Mouse (Mus musculus): ENCODE data around the gene Fhl2. TPM values are rescaled to one million over a fixed set of nuclear protein-coding genes. Genes with fewer than 3 reads are reported as not detected.

The Fhl2 gene
- polyA plus RNA-seq, 1 experiment from 2014 or later = 181 TPM

DNA sequence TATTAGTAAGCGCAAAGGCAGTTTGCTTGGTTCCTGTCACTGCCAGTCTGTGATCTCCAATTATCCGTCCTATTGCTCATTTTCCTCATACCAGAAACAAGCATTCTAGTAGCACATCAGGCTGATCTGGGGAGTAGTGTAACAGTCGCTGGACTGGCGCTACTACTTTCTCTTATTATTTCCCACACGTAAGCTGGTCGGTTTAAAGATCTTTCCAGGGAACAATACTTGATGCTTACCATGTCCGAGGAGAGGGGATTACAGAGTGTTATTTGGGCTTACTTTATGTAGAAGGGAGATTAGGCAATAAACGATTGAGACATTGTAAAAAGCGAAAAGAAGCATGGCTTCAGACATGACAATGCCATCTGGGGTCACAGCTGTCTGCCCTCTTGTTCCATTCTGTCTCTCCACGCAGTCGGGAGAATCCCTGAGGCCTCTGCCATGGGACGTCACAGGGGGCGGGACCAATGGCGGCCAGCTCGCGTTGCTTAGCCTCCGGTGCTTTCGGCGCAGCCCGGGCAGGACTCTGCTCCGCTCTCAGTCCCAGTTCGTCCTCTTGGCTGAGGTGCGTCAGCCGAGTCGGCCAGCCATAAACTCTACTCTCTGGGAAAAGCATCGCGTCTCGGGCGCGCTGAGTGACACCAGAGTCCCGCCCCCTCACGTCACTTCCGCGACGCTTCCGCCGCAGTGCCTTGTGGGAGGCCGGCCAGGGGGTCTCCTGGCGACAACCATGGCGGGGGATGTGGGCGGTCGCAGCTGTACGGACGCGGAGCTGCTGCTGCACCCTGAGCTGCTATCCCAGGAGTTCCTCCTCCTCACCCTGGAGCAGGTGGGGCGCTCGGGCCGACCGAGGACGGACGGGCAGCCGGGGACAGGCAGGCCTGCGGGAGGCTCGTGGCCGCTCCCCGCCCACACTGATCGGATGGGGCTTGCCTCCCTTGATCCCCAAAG is 98.5 kb downstream of the Fhl2 start, which contains the start of the genes Tgfbrap1 and AI597479:
Gene Tgfbrap1, minus strand, starts transcription at position 607 of the 954 bp plus-strand sequence.
Gene AI597479, plus strand, starts transcription at position 680 of the 954 bp plus-strand sequence.
- Histone ChIP-seq H3K4me1 (ENCODE audit: control insufficient read depth, insufficient read depth, low read length) (peaks cover 3% of the 10 kb centered on the region; the same call in 1 of the 2 replicates), H3K4me3 (ENCODE audit: low read depth, low read length) (peak within 1 kb of the TSS; percentile 97), H3K4me2 (peak within 1 kb of the TSS; percentile 65), H3K9me3 (replicated peaks; ENCODE audit: control insufficient read depth, low read length) (no peaks in the 10 kb centered on the region), H3K27ac (ENCODE audit: low read depth, low read length) (peak within 1 kb of the TSS; percentile 100), H3K9ac (ENCODE audit: low read depth, low read length) (peak within 1 kb of the TSS; percentile 91), H3K36me3 (ENCODE audit: control insufficient read depth, insufficient read depth, low read length) (no peaks in the 10 kb centered on the region), H3K27me3 (ENCODE audit: control insufficient read depth, insufficient read depth, low read length) (no peaks in the 10 kb centered on the region)
- ATAC-seq (replicated peaks; ENCODE audit: insufficient number of reproducible peaks, low FRiP score, low TSS enrichment) = peak; percentile 92
- 1% methylated on average over 57 of the region's 57 CpGs for WGBS (ENCODE audit: insufficient replicate concordance)

DNA sequence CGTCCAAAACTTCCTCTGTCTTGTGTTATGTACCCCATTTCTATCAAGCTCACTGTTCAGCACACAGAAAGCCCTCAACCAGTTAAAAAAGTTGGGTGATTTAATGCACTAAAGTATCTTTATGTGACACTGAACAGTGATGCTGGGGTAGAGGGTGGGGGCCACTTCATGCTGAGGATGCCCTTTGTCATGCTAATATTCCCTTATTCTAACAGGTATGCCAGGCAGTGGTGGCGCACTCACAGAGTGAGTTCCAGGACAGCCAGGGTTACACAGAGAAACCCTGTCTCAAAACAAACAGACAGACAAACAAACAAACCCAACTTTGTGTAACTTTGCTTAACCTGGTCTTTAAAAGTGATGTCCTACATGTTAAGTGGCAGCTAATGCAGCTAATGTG is 102.6 kb downstream of the Fhl2 start:
- Histone ChIP-seq H3K4me3 (ENCODE audit: low read depth, low read length) (no peak overlapping the region), H3K27ac (ENCODE audit: low read depth, low read length) (no peak overlapping the region), H3K27me3 (ENCODE audit: control insufficient read depth, insufficient read depth, low read length) (no peaks in the 10 kb centered on the region), H3K4me2 (no peak overlapping the region), H3K4me1 (ENCODE audit: control insufficient read depth, insufficient read depth, low read length) (peaks cover 6% of the 10 kb centered on the region), H3K9me3 (replicated peaks; ENCODE audit: control insufficient read depth, low read length) (no peaks in the 10 kb centered on the region), H3K9ac (ENCODE audit: low read depth, low read length) (no peak overlapping the region), H3K36me3 (ENCODE audit: control insufficient read depth, insufficient read depth, low read length) (no peaks in the 10 kb centered on the region)
- 86% methylated on average over 2 of the region's 2 CpGs for WGBS (ENCODE audit: insufficient replicate concordance)
- ATAC-seq (replicated peaks; ENCODE audit: insufficient number of reproducible peaks, low FRiP score, low TSS enrichment) = no peak

DNA sequence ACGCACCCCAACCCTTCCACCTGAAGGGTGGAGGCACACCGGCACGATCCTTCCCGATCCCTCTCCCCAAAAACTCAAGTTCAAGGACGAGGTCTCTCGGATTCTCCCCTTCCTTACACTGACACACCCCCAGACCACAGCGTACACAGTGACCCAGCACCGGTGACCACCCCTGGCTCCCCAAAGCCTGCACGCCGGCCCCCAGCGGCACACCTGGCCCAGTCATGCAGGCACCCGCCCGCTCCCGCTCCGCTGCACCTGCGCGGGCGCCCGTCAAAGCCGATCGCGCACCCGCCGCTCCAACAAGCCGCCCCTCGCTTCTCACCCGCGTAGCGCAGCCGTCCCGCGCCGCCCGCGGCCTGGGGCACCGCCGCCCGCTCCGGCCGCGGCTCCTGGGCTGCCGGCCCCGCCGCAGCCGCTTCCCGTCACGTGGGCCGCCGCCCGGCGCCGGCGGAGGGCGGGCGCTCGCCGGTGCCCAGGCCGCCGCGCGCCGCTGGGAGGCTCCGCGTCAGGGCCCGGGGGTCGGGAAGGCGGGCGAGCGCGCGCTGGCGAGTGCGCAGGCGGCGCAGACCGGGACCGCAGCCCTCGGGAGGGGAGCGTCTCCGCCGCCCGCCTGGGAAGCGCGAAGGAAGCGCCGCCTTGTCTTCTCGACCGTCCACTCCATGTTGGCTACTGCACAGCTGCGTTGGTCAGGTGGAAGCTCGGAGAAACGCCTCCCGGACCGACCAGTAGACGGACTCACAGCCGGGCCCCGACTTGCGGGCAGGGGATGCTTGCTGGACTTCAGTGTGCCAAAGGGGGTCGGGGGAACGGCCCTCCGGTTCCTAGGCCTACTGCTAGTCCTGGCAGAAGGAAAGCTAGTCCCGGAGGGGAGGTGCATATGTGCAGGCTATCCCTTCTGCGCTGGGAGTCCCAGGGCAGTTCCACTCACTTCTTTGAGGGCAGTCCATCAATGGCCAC is 104.4 kb downstream of the Fhl2 start:
- WGBS (ENCODE audit: insufficient replicate concordance) = under 1% methylated on average over 92 of the region's 102 CpGs
- H3K27ac ChIP-seq (ENCODE audit: low read depth, low read length) = peak overlapping the region; percentile 80
- peak; percentile 82 for ATAC-seq (replicated peaks; ENCODE audit: insufficient number of reproducible peaks, low FRiP score, low TSS enrichment)
- H3K4me1 ChIP-seq (ENCODE audit: control insufficient read depth, insufficient read depth, low read length) = peaks cover 6% of the 10 kb centered on the region
- peak overlapping the region; percentile 84 for H3K4me3 ChIP-seq (ENCODE audit: low read depth, low read length)
- H3K36me3 ChIP-seq (ENCODE audit: control insufficient read depth, insufficient read depth, low read length) = no peaks in the 10 kb centered on the region
- H3K9ac ChIP-seq (ENCODE audit: low read depth, low read length) = peak overlapping the region; percentile 93
- H3K9me3 ChIP-seq (replicated peaks; ENCODE audit: control insufficient read depth, low read length) = no peaks in the 10 kb centered on the region
- H3K4me2 ChIP-seq = peak overlapping the region; percentile 89
- H3K27me3 ChIP-seq (ENCODE audit: control insufficient read depth, insufficient read depth, low read length) = no peaks in the 10 kb centered on the region

- Histone ChIP-seq H3K9me3 (replicated peaks; ENCODE audit: control insufficient read depth, low read length) (no peaks in the 10 kb centered on the region), H3K4me1 (ENCODE audit: control insufficient read depth, insufficient read depth, low read length) (peaks cover 6% of the 10 kb centered on the region), H3K4me3 (ENCODE audit: low read depth, low read length) (peak overlapping the region; percentile 84), H3K9ac (ENCODE audit: low read depth, low read length) (peak overlapping the region; percentile 93), H3K27ac (ENCODE audit: low read depth, low read length) (no peak overlapping the region), H3K27me3 (ENCODE audit: control insufficient read depth, insufficient read depth, low read length) (no peaks in the 10 kb centered on the region), H3K36me3 (ENCODE audit: control insufficient read depth, insufficient read depth, low read length) (no peaks in the 10 kb centered on the region), H3K4me2 (peak overlapping the region; percentile 89)
- ATAC-seq (replicated peaks; ENCODE audit: insufficient number of reproducible peaks, low FRiP score, low TSS enrichment) = no peak; the same call in 1 of the 2 replicates
- 39% methylated on average over 13 of the region's 13 CpGs for WGBS (ENCODE audit: insufficient replicate concordance)
Observed at GRCm38 (mm10) chr1:43091306-43092055, 105.3 kb downstream of the Fhl2 start.

GRCm38 (mm10) chr1:43090418-43090817 is 106.4 kb downstream of the Fhl2 start:
- no peak overlapping the region for H3K4me2 ChIP-seq
- peaks cover 6% of the 10 kb centered on the region for H3K4me1 ChIP-seq (ENCODE audit: control insufficient read depth, insufficient read depth, low read length)
- no peak overlapping the region for H3K9ac ChIP-seq (ENCODE audit: low read depth, low read length)
- no peak overlapping the region for H3K4me3 ChIP-seq (ENCODE audit: low read depth, low read length)
- no peak overlapping the region for H3K27ac ChIP-seq (ENCODE audit: low read depth, low read length)
- no peaks in the 10 kb centered on the region for H3K9me3 ChIP-seq (replicated peaks; ENCODE audit: control insufficient read depth, low read length)
- ATAC-seq (replicated peaks; ENCODE audit: insufficient number of reproducible peaks, low FRiP score, low TSS enrichment) = no peak
- WGBS (ENCODE audit: insufficient replicate concordance) = 86% methylated on average over 1 of the region's 1 CpGs
- no peaks in the 10 kb centered on the region for H3K36me3 ChIP-seq (ENCODE audit: control insufficient read depth, insufficient read depth, low read length)
- no peaks in the 10 kb centered on the region for H3K27me3 ChIP-seq (ENCODE audit: control insufficient read depth, insufficient read depth, low read length)

DNA sequence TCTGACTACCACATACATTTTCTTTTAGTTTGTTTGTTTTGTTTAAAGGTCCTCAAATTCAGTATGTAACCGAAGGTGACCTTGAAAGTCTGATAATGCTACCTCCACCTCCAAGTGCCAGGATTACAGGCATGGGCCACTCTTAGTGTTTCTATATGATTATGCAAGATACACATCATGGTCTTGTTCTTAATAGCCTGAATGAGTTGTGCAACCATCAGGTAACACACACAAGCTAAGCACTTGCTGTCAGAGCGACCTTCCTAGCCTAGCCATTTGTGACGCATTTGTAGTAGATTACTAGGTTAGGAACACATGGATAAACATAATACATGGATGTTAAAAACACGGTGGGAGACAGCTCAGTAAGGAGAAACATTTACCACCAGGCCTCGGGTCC is 113.8 kb downstream of the Fhl2 start:
- H3K4me2 ChIP-seq = no peak overlapping the region
- ATAC-seq (replicated peaks; ENCODE audit: insufficient number of reproducible peaks, low FRiP score, low TSS enrichment) = no peak
- no peak overlapping the region for H3K4me3 ChIP-seq (ENCODE audit: low read depth, low read length)
- H3K9me3 ChIP-seq (replicated peaks; ENCODE audit: control insufficient read depth, low read length) = no peaks in the 10 kb centered on the region
- no peaks in the 10 kb centered on the region for H3K4me1 ChIP-seq (ENCODE audit: control insufficient read depth, insufficient read depth, low read length)
- H3K27ac ChIP-seq (ENCODE audit: low read depth, low read length) = no peak overlapping the region
- H3K9ac ChIP-seq (ENCODE audit: low read depth, low read length) = no peak overlapping the region
- H3K36me3 ChIP-seq (ENCODE audit: control insufficient read depth, insufficient read depth, low read length) = peaks cover 3% of the 10 kb centered on the region; the same call in 1 of the 2 replicates
- whole genome bisulfite sequencing (ENCODE audit: insufficient replicate concordance) = 77% methylated on average over 5 of the region's 5 CpGs
- no peaks in the 10 kb centered on the region for H3K27me3 ChIP-seq (ENCODE audit: control insufficient read depth, insufficient read depth, low read length)

GRCm38 (mm10) chr1:43078124-43078523 is 118.7 kb downstream of the Fhl2 start:
- Histone ChIP-seq H3K4me1 (ENCODE audit: control insufficient read depth, insufficient read depth, low read length) (no peaks in the 10 kb centered on the region), H3K9me3 (replicated peaks; ENCODE audit: control insufficient read depth, low read length) (no peaks in the 10 kb centered on the region), H3K27ac (ENCODE audit: low read depth, low read length) (no peak overlapping the region), H3K4me3 (ENCODE audit: low read depth, low read length) (no peak overlapping the region), H3K4me2 (no peak overlapping the region), H3K27me3 (ENCODE audit: control insufficient read depth, insufficient read depth, low read length) (no peaks in the 10 kb centered on the region), H3K9ac (ENCODE audit: low read depth, low read length) (no peak overlapping the region), H3K36me3 (ENCODE audit: control insufficient read depth, insufficient read depth, low read length) (no peaks in the 10 kb centered on the region; the same call in 1 of the 2 replicates)
- WGBS (ENCODE audit: insufficient replicate concordance) = 72% methylated on average over 2 of the region's 2 CpGs
- ATAC-seq (replicated peaks; ENCODE audit: insufficient number of reproducible peaks, low FRiP score, low TSS enrichment) = no peak

- Histone ChIP-seq H3K27me3 (ENCODE audit: control insufficient read depth, insufficient read depth, low read length) (no peaks in the 10 kb centered on the region), H3K27ac (ENCODE audit: low read depth, low read length) (no peak overlapping the region), H3K9me3 (replicated peaks; ENCODE audit: control insufficient read depth, low read length) (no peaks in the 10 kb centered on the region), H3K36me3 (ENCODE audit: control insufficient read depth, insufficient read depth, low read length) (no peaks in the 10 kb centered on the region; the same call in 1 of the 2 replicates), H3K4me2 (no peak overlapping the region), H3K4me1 (ENCODE audit: control insufficient read depth, insufficient read depth, low read length) (no peaks in the 10 kb centered on the region), H3K9ac (ENCODE audit: low read depth, low read length) (no peak overlapping the region), H3K4me3 (ENCODE audit: low read depth, low read length) (no peak overlapping the region)
- ATAC-seq (replicated peaks; ENCODE audit: insufficient number of reproducible peaks, low FRiP score, low TSS enrichment) = no peak
- WGBS (ENCODE audit: insufficient replicate concordance) = 93% methylated on average over 2 of the region's 2 CpGs
Observed at GRCm38 (mm10) chr1:43074791-43075190, 122.0 kb downstream of the Fhl2 start.

Data from heart, embryonic 11.5 days (tissue).